Mouse (Mus musculus) megakaryocyte, embryonic 14.5 days (primary cell): ENCODE data around the gene Acsm3.

Source experiments
- FLI1 ChIP-seq: IDR thresholded peaks from 2 replicates; pipeline ENCODE4 v1.6.1; 2012; ENCODE audit warnings: low read length, inconsistent platforms, mixed read lengths
- GATA1 ChIP-seq: IDR thresholded peaks from 3 replicates; pipeline ENCODE4 v1.6.1; 2012; ENCODE audit warnings: mixed read lengths, low read length, inconsistent platforms, borderline replicate concordance

DNA sequence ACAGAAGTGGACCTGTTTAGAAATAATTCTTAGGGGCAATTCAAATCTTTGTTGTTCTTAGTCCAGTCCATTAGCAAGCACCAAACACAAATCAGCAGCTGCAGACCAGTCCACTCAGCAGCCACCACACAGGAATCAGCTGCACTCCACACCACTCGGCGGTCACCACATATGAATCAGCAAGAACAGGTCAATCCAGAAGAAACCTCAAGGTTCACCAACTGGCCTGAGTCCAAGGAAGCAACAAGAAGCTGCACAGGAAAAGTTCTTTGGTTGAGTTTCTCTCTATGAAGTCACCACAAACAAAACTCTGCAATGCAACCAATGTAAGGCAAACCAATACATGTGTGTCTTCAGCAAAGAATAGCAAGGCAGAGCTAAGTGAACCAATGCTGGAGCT lies 33.1 kb upstream of the Acsm3 start:
- TF ChIP-seq GATA1 (no peak), FLI1 (no peak)
